Mouse (Mus musculus): ENCODE data around the gene Arhgef40. TPM values are rescaled to one million over a fixed set of nuclear protein-coding genes. Genes with fewer than 3 reads are reported as not detected.
"Not testable (repeated sequence)": the region's sequence is repeated elsewhere in the genome, so short reads cannot be mapped to it uniquely, and the experiment has no call there.

Arhgef40 gene
- total RNA-seq, 4 experiments from 2014 or later = 5.7 to 9.4 (median 6.2) TPM

GRCm38 (mm10) chr14:52018248-52019050, 33.9 kb downstream of the Arhgef40 start:
- no peak for DNase-seq (ENCODE audit: low spot score in 2 of 2)

GRCm38 (mm10) chr14:52019051-52019589, 34.6 kb downstream of the Arhgef40 start:
- no peak for DNase-seq (ENCODE audit: low spot score in 2 of 2)

- peak; percentile 96 to 97 for DNase-seq (ENCODE audit: low spot score in 2 of 2)
Measured at GRCm38 (mm10) chr14:52019590-52020340, 35.2 kb downstream of the Arhgef40 start.

- peak; percentile 66 to 73 for DNase-seq (ENCODE audit: low spot score in 2 of 2)
Measured at GRCm38 (mm10) chr14:52020486-52021137, 36.1 kb downstream of the Arhgef40 start, which contains the start of gene Zfp219. Gene Zfp219 (minus strand): TSS chr14:52020733.

GRCm38 (mm10) chr14:52021138-52021529, 36.6 kb downstream of the Arhgef40 start:
- no peak for DNase-seq (ENCODE audit: low spot score in 2 of 2)

- no peak for DNase-seq (ENCODE audit: low spot score in 2 of 2)
Measured at GRCm38 (mm10) chr14:52021568-52022212, 37.2 kb downstream of the Arhgef40 start.

- no peak for DNase-seq (ENCODE audit: low spot score in 2 of 2)
Measured at GRCm38 (mm10) chr14:52022244-52022708, 37.8 kb downstream of the Arhgef40 start.

- peak; percentile 75 to 82 for DNase-seq (ENCODE audit: low spot score in 2 of 2)
Measured at GRCm38 (mm10) chr14:52022709-52023459, 38.4 kb downstream of the Arhgef40 start.

- DNase-seq (ENCODE audit: low spot score in 2 of 2) = no peak
Measured at GRCm38 (mm10) chr14:52024133-52024532, 39.6 kb downstream of the Arhgef40 start.

GRCm38 (mm10) chr14:52026342-52026741, 41.8 kb downstream of the Arhgef40 start:
- no peak for DNase-seq (ENCODE audit: low spot score in 2 of 2)

GRCm38 (mm10) chr14:52035926-52036325, 51.4 kb downstream of the Arhgef40 start:
- DNase-seq (ENCODE audit: low spot score in 2 of 2) = no peak

- DNase-seq (ENCODE audit: low spot score in 2 of 2) = no peak
Measured at GRCm38 (mm10) chr14:52039332-52039731, 54.8 kb downstream of the Arhgef40 start.

GRCm38 (mm10) chr14:52042359-52042758, 57.8 kb downstream of the Arhgef40 start, which contains the start of gene Olfr221:
Gene Olfr221 (minus strand): TSS chr14:52042459.
- DNase-seq (ENCODE audit: low spot score in 2 of 2) = not testable (repeated sequence)

GRCm38 (mm10) chr14:52043446-52043845, 58.9 kb downstream of the Arhgef40 start:
- DNase-seq (ENCODE audit: low spot score in 2 of 2) = no peak

- no peak for DNase-seq (ENCODE audit: low spot score in 2 of 2)
Measured at GRCm38 (mm10) chr14:52044901-52045678, 60.6 kb downstream of the Arhgef40 start.

- DNase-seq (ENCODE audit: low spot score in 2 of 2) = no peak
Measured at GRCm38 (mm10) chr14:52045966-52046565, 61.5 kb downstream of the Arhgef40 start.

- DNase-seq (ENCODE audit: low spot score in 2 of 2) = not testable (repeated sequence)
Measured at GRCm38 (mm10) chr14:52052720-52053119, 68.2 kb downstream of the Arhgef40 start.
